ENCODE assay signal across 9 mouse cellular contexts in the genomic region with DNA sequence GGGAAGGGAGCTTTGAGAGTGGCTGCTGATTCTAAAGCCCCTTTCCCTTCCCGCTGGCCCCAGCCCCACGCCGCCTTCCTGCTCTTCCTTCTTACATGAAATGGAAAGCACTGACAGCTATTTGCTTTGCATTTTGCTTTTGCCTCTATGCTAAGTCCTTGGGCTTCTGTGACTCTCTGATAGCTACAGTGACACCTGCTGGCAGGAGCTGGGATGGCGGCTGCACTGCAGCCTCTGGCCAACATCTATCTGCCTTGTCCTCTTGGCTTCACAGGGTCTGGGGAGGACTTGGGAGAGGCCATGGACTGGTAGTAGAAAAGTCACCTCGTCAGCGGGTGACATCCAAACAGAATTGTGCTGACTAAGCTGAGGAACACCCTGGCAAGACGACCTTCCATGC.
DNase-seq lines count a peak whose midpoint lies in the region; ATAC-seq lines count a peak whose summit lies in the region.
"Had no signal": no experiment of that assay in that cellular context is flagged by ENCODE, and none has a peak within 500 bp of the region (broad histone marks: within the 10 kb centered on the region; RNA-seq: fewer than 3 reads in every experiment).

No protein-coding gene starts in this region.

- no peak overlapping the region for H3K27ac ChIP-seq in forebrain, embryonic 16.5 days (ENCODE audit: low read length)
- no peak overlapping the region for H3K27ac ChIP-seq in hindbrain, embryonic 13.5 days

- no peak overlapping the region for H3K9ac ChIP-seq in forebrain, embryonic 16.5 days (replicated peaks; ENCODE audit: low read depth, low read length)
- no peak overlapping the region for H3K9ac ChIP-seq in hindbrain, embryonic 13.5 days

- 0 out of 2 replicates have a peak, but pooled peaks have one; percentile 38 for ATAC-seq in forebrain, embryonic 16.5 days
- 0 out of 2 replicates have a peak, but pooled peaks have one; percentile 17 for ATAC-seq in hindbrain, embryonic 13.5 days (ENCODE audit: low FRiP score)

- H3K27me3 ChIP-seq in forebrain, embryonic 16.5 days (replicated peaks; ENCODE audit: control insufficient read depth, insufficient read depth, low read length) = no peaks in the 10 kb centered on the region
- no peaks in the 10 kb centered on the region for H3K27me3 ChIP-seq in hindbrain, embryonic 13.5 days

- WGBS in forebrain, embryonic 16.5 days = 22% methylated on average over 7 of the region's 7 CpGs
- 17% methylated on average over 7 of the region's 7 CpGs for WGBS in hindbrain, embryonic 13.5 days

- H3K4me3 ChIP-seq in forebrain, embryonic 16.5 days (replicated peaks; ENCODE audit: low read length) = no peak overlapping the region
- H3K4me3 ChIP-seq in hindbrain, embryonic 13.5 days = no peak overlapping the region
- H3K4me3 ChIP-seq: myocyte had no signal

- H3K9me3 ChIP-seq in forebrain, embryonic 16.5 days (ENCODE audit: control insufficient read depth, low read length) = no peaks in the 10 kb centered on the region
- H3K9me3 ChIP-seq in hindbrain, embryonic 13.5 days = no peaks in the 10 kb centered on the region

- peaks cover 2% of the 10 kb centered on the region; the same call in 1 of the 2 replicates for H3K4me1 ChIP-seq in forebrain, embryonic 16.5 days (replicated peaks; ENCODE audit: control insufficient read depth, insufficient read depth, low read length)
- peaks cover 3% of the 10 kb centered on the region for H3K4me1 ChIP-seq in hindbrain, embryonic 13.5 days (replicated peaks)

- DNase-seq in Muller cell, postnatal 12 days (ENCODE audit: inconsistent ontology term) = peak; percentile 69
- peak; percentile 66 for DNase-seq in c-Kit-positive CD71-positive TER-119-negative erythroid progenitor cells, embryonic 14.5 days (ENCODE audit: low read depth)
- peak; percentile 86 to 88 for DNase-seq in layer of hippocampus, postnatal 36 days
- peak; percentile 80 to 84 for DNase-seq in lung, postnatal 4 days
- DNase-seq in right cerebral cortex, adult 2 months (ENCODE audit: low spot score in 2 of 2) = peak; percentile 93 to 94
- peak; percentile 59 for DNase-seq in urinary bladder, adult 2 months (ENCODE audit: low spot score)

- H3K4me2 ChIP-seq in forebrain, embryonic 16.5 days (ENCODE audit: low read length) = no peak overlapping the region
- H3K4me2 ChIP-seq in hindbrain, embryonic 13.5 days = no peak overlapping the region

- H3K36me3 ChIP-seq in forebrain, embryonic 16.5 days (ENCODE audit: control insufficient read depth, insufficient read depth) = 0 out of 2 replicates have a peak, but pooled peaks cover 2% of the 10 kb centered on the region
- H3K36me3 ChIP-seq in hindbrain, embryonic 13.5 days = peaks cover 85% of the 10 kb centered on the region
